Mouse (Mus musculus): ENCODE results near the gene H2-T24. TPM values are rescaled to one million over a fixed set of nuclear protein-coding genes. Genes with fewer than 3 reads are reported as not detected.
A peak's percentile ranks its signal among the peaks of the same experiment; 100 is the strongest.

The H2-T24 gene
- total and polyA plus RNA-seq, 3 experiments: 14.1 to 25.9 TPM; not detected in 1

GRCm38 (mm10) chr17:35967621-35968020 is 52.7 kb downstream of the H2-T24 start:
- Histone ChIP-seq H3K9me3 (replicated peaks; ENCODE audit: insufficient read depth, low read length) (no peaks in the 10 kb centered on the region), H3K79me2 (ENCODE audit: control insufficient read depth, insufficient read depth, low read length, poor library complexity) (peaks cover 43% of the 10 kb centered on the region), H3K27me3 (ENCODE audit: control insufficient read depth in 1 of 2, insufficient read depth in 2 of 2, low read length in 2 of 2) (no peaks in the 10 kb centered on the region), H3K36me3 (ENCODE audit: control insufficient read depth in 1 of 2, insufficient read depth in 2 of 2, low read length in 2 of 2) (peaks cover 13 to 33% of the 10 kb centered on the region in 2 experiments), H3K27ac (ENCODE audit: control insufficient read depth, low read depth, low read length) (no peak overlapping the region), H3K4me3 (ENCODE audit: control insufficient read depth in 1 of 2, insufficient read depth in 1 of 2, low read depth in 2 of 2, low read length in 2 of 2) (no peak overlapping the region), H3K9ac (ENCODE audit: control insufficient read depth, low read depth, low read length, poor library complexity, severe bottlenecking) (0 out of 2 replicates have a peak overlapping the region, but pooled peaks have one; percentile 12), H3K4me1 (ENCODE audit: control insufficient read depth in 1 of 2, insufficient read depth in 2 of 2, low read length in 2 of 2) (peaks cover 0 to 26% of the 10 kb centered on the region in 2 experiments; a peak in 3 of 4 replicates)
- TF ChIP-seq NELFE (IDR thresholded peaks at IDR 0.05; ENCODE audit: low read depth, low read length): no peak
- TF ChIP-seq ZKSCAN1 (IDR thresholded peaks at IDR 0.05; ENCODE audit: low read depth, low read length): no peak
- no peak for TF ChIP-seq KAT2A (conservative IDR thresholded peaks at IDR 0.05; ENCODE audit: low read depth, low read length)
- TF ChIP-seq MYB (IDR thresholded peaks at IDR 0.05; ENCODE audit: low read depth, low read length): no peak
- DNase-seq (ENCODE audit: low read depth, low spot score): no peak

DNA sequence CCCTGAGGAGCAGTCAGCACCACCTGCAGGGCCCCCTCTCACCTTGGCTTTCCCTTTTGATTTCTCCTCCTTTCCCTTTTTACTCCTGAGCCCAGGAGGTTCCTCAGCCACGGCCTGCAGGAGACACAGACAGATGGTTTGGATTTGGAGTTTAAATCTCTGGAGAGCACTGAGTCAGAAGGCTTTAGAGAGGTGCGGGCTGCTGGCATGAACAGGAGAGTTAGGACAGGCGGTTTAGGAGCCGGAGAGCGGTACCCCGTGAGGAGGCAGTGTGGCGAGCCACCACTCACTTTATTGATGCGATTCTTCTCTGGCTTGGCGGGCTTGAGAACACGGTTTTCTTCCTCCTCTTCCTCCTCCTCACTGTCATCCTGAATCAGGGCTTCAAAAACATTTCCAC is 57.1 kb downstream of the H2-T24 start:
- Histone ChIP-seq H3K27me3 (ENCODE audit: control insufficient read depth in 1 of 2, insufficient read depth in 2 of 2, low read length in 2 of 2) (no peaks in the 10 kb centered on the region), H3K4me3 (ENCODE audit: control insufficient read depth in 1 of 2, insufficient read depth in 1 of 2, low read depth in 2 of 2, low read length in 2 of 2) (no peak overlapping the region), H3K9ac (ENCODE audit: control insufficient read depth, low read depth, low read length, poor library complexity, severe bottlenecking) (no peak overlapping the region), H3K79me2 (ENCODE audit: control insufficient read depth, insufficient read depth, low read length, poor library complexity) (peaks cover 30% of the 10 kb centered on the region), H3K4me1 (ENCODE audit: control insufficient read depth in 1 of 2, insufficient read depth in 2 of 2, low read length in 2 of 2) (peaks cover 0 to 12% of the 10 kb centered on the region in 2 experiments; a peak in 3 of 4 replicates), H3K36me3 (ENCODE audit: control insufficient read depth in 1 of 2, insufficient read depth in 2 of 2, low read length in 2 of 2) (peaks cover 17% of the 10 kb centered on the region in 2 experiments), H3K27ac (ENCODE audit: control insufficient read depth, low read depth, low read length) (no peak overlapping the region), H3K9me3 (replicated peaks; ENCODE audit: insufficient read depth, low read length) (no peaks in the 10 kb centered on the region)
- no peak for TF ChIP-seq HCFC1 (IDR thresholded peaks at IDR 0.05; ENCODE audit: low read depth, low read length)
- DNase-seq (ENCODE audit: low read depth, low spot score): no peak

DNA sequence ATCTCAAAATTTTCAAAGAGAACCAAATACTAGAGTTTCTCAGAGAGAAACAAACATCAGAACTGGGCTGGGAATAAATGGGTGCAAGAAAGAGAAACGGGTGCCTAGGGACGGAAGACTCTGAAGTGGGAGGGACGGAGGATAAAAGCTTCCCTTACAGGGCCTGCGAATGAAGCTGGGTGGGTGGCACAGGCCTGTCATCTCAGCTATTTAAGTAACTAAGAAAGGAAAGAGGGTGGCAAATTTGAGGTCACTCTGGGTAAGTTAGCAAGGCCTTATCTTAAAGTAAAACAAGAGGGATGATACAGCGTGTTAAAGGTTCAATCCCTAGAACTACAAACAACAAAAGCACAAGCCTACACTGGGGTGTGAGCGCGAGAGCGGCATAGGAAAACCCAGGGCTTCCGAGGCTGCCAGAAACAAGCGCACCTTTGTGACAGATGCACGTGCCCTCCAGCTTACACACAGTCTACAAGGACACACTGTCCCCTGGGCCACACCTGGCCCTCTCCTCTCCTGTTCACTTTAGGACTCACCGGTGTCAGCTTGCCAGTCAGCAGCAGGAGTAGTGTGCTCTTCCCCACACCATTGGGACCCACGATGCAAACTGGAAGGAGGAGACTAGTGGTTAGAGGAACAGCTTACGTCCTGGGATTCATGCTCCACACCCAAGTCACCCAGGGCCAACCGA is 61.7 kb downstream of the H2-T24 start:
- no peak overlapping the region for H3K27ac ChIP-seq (ENCODE audit: control insufficient read depth, low read depth, low read length)
- TF ChIP-seq GABPA (IDR thresholded peaks at IDR 0.05; ENCODE audit: low read depth, low read length): no peak
- no peak for TF ChIP-seq NRF1 (IDR thresholded peaks at IDR 0.05; ENCODE audit: insufficient read depth, low read depth, low read length, poor library complexity, severe bottlenecking)
- TF ChIP-seq MXI1 (IDR thresholded peaks at IDR 0.05; ENCODE audit: low read depth, low read length): no peak
- no peak for TF ChIP-seq CHD2 (IDR thresholded peaks at IDR 0.05; ENCODE audit: low read length)
- no peak for TF ChIP-seq MAFK (IDR thresholded peaks at IDR 0.05; ENCODE audit: borderline replicate concordance, low read depth, low read length)
- no peak overlapping the region for H3K4me3 ChIP-seq (ENCODE audit: control insufficient read depth in 1 of 2, insufficient read depth in 1 of 2, low read depth in 2 of 2, low read length in 2 of 2)
- peaks cover 0 to 10% of the 10 kb centered on the region in 2 experiments; a peak in 2 of 4 replicates for H3K36me3 ChIP-seq (ENCODE audit: control insufficient read depth in 1 of 2, insufficient read depth in 2 of 2, low read length in 2 of 2)
- H3K4me1 ChIP-seq (ENCODE audit: control insufficient read depth in 1 of 2, insufficient read depth in 2 of 2, low read length in 2 of 2): no peaks in the 10 kb centered on the region
- no peaks in the 10 kb centered on the region for H3K27me3 ChIP-seq (ENCODE audit: control insufficient read depth in 1 of 2, insufficient read depth in 2 of 2, low read length in 2 of 2)
- no peak overlapping the region for H3K9ac ChIP-seq (ENCODE audit: control insufficient read depth, low read depth, low read length, poor library complexity, severe bottlenecking)
- H3K9me3 ChIP-seq (replicated peaks; ENCODE audit: insufficient read depth, low read length): no peaks in the 10 kb centered on the region
- DNase-seq (ENCODE audit: low read depth, low spot score): no peak
- 0 out of 2 replicates have a peak, but pooled peaks cover under 1% of the 10 kb centered on the region for H3K79me2 ChIP-seq (ENCODE audit: control insufficient read depth, insufficient read depth, low read length, poor library complexity)

Other genes starting within 250 kb of the H2-T24 start
- 5.5 and 8.4 TPM in 2 replicates for gene Ier3, start 198.9 kb downstream of the H2-T24 start, total RNA-seq (2012; rRNA removed)
- gene Ier3, start 198.9 kb downstream of the H2-T24 start, polyA plus RNA-seq (2012; ENCODE audit: insufficient read depth in 1 of 2, insufficient read length in 2 of 2, low read depth in 1 of 2, low replicate concordance in 2 of 2, missing spikeins in 1 of 2): 10 to 100 TPM in 1 of 2 experiments, not detected in 1; 12.2 TPM
- gene Flot1, start 197.3 kb downstream of the H2-T24 start, total RNA-seq (2012; rRNA removed): 38.1 and 39.5 TPM in 2 replicates
- 10 to 100 TPM in 1 of 2 experiments, not detected in 1; 64.1 TPM for gene Flot1, start 197.3 kb downstream of the H2-T24 start, polyA plus RNA-seq (2012; ENCODE audit: insufficient read depth in 1 of 2, insufficient read length in 2 of 2, low read depth in 1 of 2, low replicate concordance in 2 of 2, missing spikeins in 1 of 2)
- 1,137 and 1,211 TPM in 2 replicates for gene Tubb5, start 182.3 kb downstream of the H2-T24 start, total RNA-seq (2012; rRNA removed)
- gene Tubb5, start 182.3 kb downstream of the H2-T24 start, polyA plus RNA-seq (2012; ENCODE audit: insufficient read depth in 1 of 2, insufficient read length in 2 of 2, low read depth in 1 of 2, low replicate concordance in 2 of 2, missing spikeins in 1 of 2): 1,000 to 10,000 TPM; 1,040 to 1,575 TPM
- 15.0 and 17.2 TPM in 2 replicates for gene Mdc1, start 179.0 kb downstream of the H2-T24 start, total RNA-seq (2012; rRNA removed)
- gene Mdc1, start 179.0 kb downstream of the H2-T24 start, polyA plus RNA-seq (2012; ENCODE audit: insufficient read depth in 1 of 2, insufficient read length in 2 of 2, low read depth in 1 of 2, low replicate concordance in 2 of 2, missing spikeins in 1 of 2): 10 to 100 TPM; 46.6 to 77.9 TPM
- 11.1 and 13.7 TPM in 2 replicates for gene Nrm, start 159.2 kb downstream of the H2-T24 start, total RNA-seq (2012; rRNA removed)
- 10 to 100 TPM in 1 of 2 experiments, not detected in 1; 49.9 TPM for gene Nrm, start 159.2 kb downstream of the H2-T24 start, polyA plus RNA-seq (2012; ENCODE audit: insufficient read depth in 1 of 2, insufficient read length in 2 of 2, low read depth in 1 of 2, low replicate concordance in 2 of 2, missing spikeins in 1 of 2)
- 10.1 and 12.7 TPM in 2 replicates for gene Ppp1r18, start 155.0 kb downstream of the H2-T24 start, total RNA-seq (2012; rRNA removed)
- 10 to 100 TPM in 1 of 2 experiments, not detected in 1; 36.2 TPM for gene Ppp1r18, start 155.0 kb downstream of the H2-T24 start, polyA plus RNA-seq (2012; ENCODE audit: insufficient read depth in 1 of 2, insufficient read length in 2 of 2, low read depth in 1 of 2, low replicate concordance in 2 of 2, missing spikeins in 1 of 2)
- gene Dhx16, start 140.7 kb downstream of the H2-T24 start, total RNA-seq (2012; rRNA removed): 75.4 and 79.2 TPM in 2 replicates
- gene Dhx16, start 140.7 kb downstream of the H2-T24 start, polyA plus RNA-seq (2012; ENCODE audit: insufficient read depth in 1 of 2, insufficient read length in 2 of 2, low read depth in 1 of 2, low replicate concordance in 2 of 2, missing spikeins in 1 of 2): 100 to 1,000 TPM in 1 of 2 experiments, not detected in 1; 101 TPM
- gene 2310061I04Rik, start 123.1 kb downstream of the H2-T24 start, total RNA-seq (2012; rRNA removed): 10.9 and 11.4 TPM in 2 replicates
- gene 2310061I04Rik, start 123.1 kb downstream of the H2-T24 start, polyA plus RNA-seq (2012; ENCODE audit: insufficient read depth in 1 of 2, insufficient read length in 2 of 2, low read depth in 1 of 2, low replicate concordance in 2 of 2, missing spikeins in 1 of 2): 100 to 1,000 TPM in 1 of 2 experiments, not detected in 1; 106 TPM
- 4.4 and 4.6 TPM in 2 replicates for gene Atat1, start 110.5 kb downstream of the H2-T24 start, total RNA-seq (2012; rRNA removed)
- gene Atat1, start 110.5 kb downstream of the H2-T24 start, polyA plus RNA-seq (2012; ENCODE audit: insufficient read depth in 1 of 2, insufficient read length in 2 of 2, low read depth in 1 of 2, low replicate concordance in 2 of 2, missing spikeins in 1 of 2): 10 to 100 TPM in 1 of 2 experiments, not detected in 1; 14.4 TPM
- 149 and 179 TPM in 2 replicates for gene Mrps18b, start 104.2 kb downstream of the H2-T24 start, total RNA-seq (2012; rRNA removed)
- gene Mrps18b, start 104.2 kb downstream of the H2-T24 start, polyA plus RNA-seq (2012; ENCODE audit: insufficient read depth in 1 of 2, insufficient read length in 2 of 2, low read depth in 1 of 2, low replicate concordance in 2 of 2, missing spikeins in 1 of 2): 100 to 1,000 TPM in 1 of 2 experiments, not detected in 1; 239 TPM
- 24.2 and 25.3 TPM in 2 replicates for gene Ppp1r10, start 104.1 kb downstream of the H2-T24 start, total RNA-seq (2012; rRNA removed)
- 10 to 100 TPM in 1 of 2 experiments, not detected in 1; 61.4 TPM for gene Ppp1r10, start 104.1 kb downstream of the H2-T24 start, polyA plus RNA-seq (2012; ENCODE audit: insufficient read depth in 1 of 2, insufficient read length in 2 of 2, low read depth in 1 of 2, low replicate concordance in 2 of 2, missing spikeins in 1 of 2)
- gene Abcf1, start 50.8 kb downstream of the H2-T24 start, total RNA-seq (2012; rRNA removed): 137 and 142 TPM in 2 replicates
- 100 to 1,000 TPM in 1 of 2 experiments, not detected in 1; 312 TPM for gene Abcf1, start 50.8 kb downstream of the H2-T24 start, polyA plus RNA-seq (2012; ENCODE audit: insufficient read depth in 1 of 2, insufficient read length in 2 of 2, low read depth in 1 of 2, low replicate concordance in 2 of 2, missing spikeins in 1 of 2)
- gene Gnl1, start 40.7 kb downstream of the H2-T24 start, total RNA-seq (2012; rRNA removed): 50.7 and 57.1 TPM in 2 replicates
- 10 to 100 TPM in 1 of 2 experiments, not detected in 1; 98.5 TPM for gene Gnl1, start 40.7 kb downstream of the H2-T24 start, polyA plus RNA-seq (2012; ENCODE audit: insufficient read depth in 1 of 2, insufficient read length in 2 of 2, low read depth in 1 of 2, low replicate concordance in 2 of 2, missing spikeins in 1 of 2)
- 12.2 and 13.8 TPM in 2 replicates for gene Prr3, start 40.3 kb downstream of the H2-T24 start, total RNA-seq (2012; rRNA removed)
- gene Prr3, start 40.3 kb downstream of the H2-T24 start, polyA plus RNA-seq (2012; ENCODE audit: insufficient read depth in 1 of 2, insufficient read length in 2 of 2, low read depth in 1 of 2, low replicate concordance in 2 of 2, missing spikeins in 1 of 2): 10 to 100 TPM in 1 of 2 experiments, not detected in 1; 48.1 TPM
- gene H2-T23, start 12.3 kb upstream of the H2-T24 start, total RNA-seq (2012; rRNA removed): 18.3 and 20.3 TPM in 2 replicates
- 10 to 100 TPM in 1 of 2 experiments, not detected in 1; 12.2 TPM for gene H2-T23, start 12.3 kb upstream of the H2-T24 start, polyA plus RNA-seq (2012; ENCODE audit: insufficient read depth in 1 of 2, insufficient read length in 2 of 2, low read depth in 1 of 2, low replicate concordance in 2 of 2, missing spikeins in 1 of 2)
- 22.5 and 27.0 TPM in 2 replicates for gene H2-T22, start 22.2 kb upstream of the H2-T24 start, total RNA-seq (2012; rRNA removed)
- 10 to 100 TPM in 1 of 2 experiments, not detected in 1; 45.5 TPM for gene H2-T22, start 22.2 kb upstream of the H2-T24 start, polyA plus RNA-seq (2012; ENCODE audit: insufficient read depth in 1 of 2, insufficient read length in 2 of 2, low read depth in 1 of 2, low replicate concordance in 2 of 2, missing spikeins in 1 of 2)
- not detected in 2 replicates for gene Gm6034, start 22.4 kb upstream of the H2-T24 start, total RNA-seq (2012; rRNA removed)
- gene Gm6034, start 22.4 kb upstream of the H2-T24 start, polyA plus RNA-seq (2012; ENCODE audit: insufficient read depth in 1 of 2, insufficient read length in 2 of 2, low read depth in 1 of 2, low replicate concordance in 2 of 2, missing spikeins in 1 of 2): under 1 TPM in 1 of 2 experiments, not detected in 1; 0.11 TPM
- gene Gm11127, start 37.8 kb upstream of the H2-T24 start, total RNA-seq (2012; rRNA removed): 5.8 and 6.4 TPM in 2 replicates
- 1 to 10 TPM in 1 of 2 experiments, not detected in 1; 1.5 TPM for gene Gm11127, start 37.8 kb upstream of the H2-T24 start, polyA plus RNA-seq (2012; ENCODE audit: insufficient read depth in 1 of 2, insufficient read length in 2 of 2, low read depth in 1 of 2, low replicate concordance in 2 of 2, missing spikeins in 1 of 2)
- not detected in 2 replicates for gene Gm19684, start 101.1 kb upstream of the H2-T24 start, total RNA-seq (2012; rRNA removed)
- not detected for gene Gm19684, start 101.1 kb upstream of the H2-T24 start, polyA plus RNA-seq (2012; ENCODE audit: insufficient read depth in 1 of 2, insufficient read length in 2 of 2, low read depth in 1 of 2, low replicate concordance in 2 of 2, missing spikeins in 1 of 2)
- gene Gm7030, start 108.9 kb upstream of the H2-T24 start, total RNA-seq (2012; rRNA removed): not detected in 2 replicates
- not detected for gene Gm7030, start 108.9 kb upstream of the H2-T24 start, polyA plus RNA-seq (2012; ENCODE audit: insufficient read depth in 1 of 2, insufficient read length in 2 of 2, low read depth in 1 of 2, low replicate concordance in 2 of 2, missing spikeins in 1 of 2)
- not detected in 2 replicates for gene Gm8909, start 148.0 kb upstream of the H2-T24 start, total RNA-seq (2012; rRNA removed)
- 1 to 10 TPM in 1 of 2 experiments, not detected in 1; 3.0 TPM for gene Gm8909, start 148.0 kb upstream of the H2-T24 start, polyA plus RNA-seq (2012; ENCODE audit: insufficient read depth in 1 of 2, insufficient read length in 2 of 2, low read depth in 1 of 2, low replicate concordance in 2 of 2, missing spikeins in 1 of 2)
- not detected in 2 replicates for gene H2-T3, start 169.7 kb upstream of the H2-T24 start, total RNA-seq (2012; rRNA removed)
- not detected for gene H2-T3, start 169.7 kb upstream of the H2-T24 start, polyA plus RNA-seq (2012; ENCODE audit: insufficient read depth in 1 of 2, insufficient read length in 2 of 2, low read depth in 1 of 2, low replicate concordance in 2 of 2, missing spikeins in 1 of 2)
- gene Rpp21, start 237.5 kb upstream of the H2-T24 start, total RNA-seq (2012; rRNA removed): 57.8 and 63.8 TPM in 2 replicates
- gene Rpp21, start 237.5 kb upstream of the H2-T24 start, polyA plus RNA-seq (2012; ENCODE audit: insufficient read depth in 1 of 2, insufficient read length in 2 of 2, low read depth in 1 of 2, low replicate concordance in 2 of 2, missing spikeins in 1 of 2): 100 to 1,000 TPM in 1 of 2 experiments, not detected in 1; 116 TPM

All from MEL (cell line).